In the genomic region with DNA sequence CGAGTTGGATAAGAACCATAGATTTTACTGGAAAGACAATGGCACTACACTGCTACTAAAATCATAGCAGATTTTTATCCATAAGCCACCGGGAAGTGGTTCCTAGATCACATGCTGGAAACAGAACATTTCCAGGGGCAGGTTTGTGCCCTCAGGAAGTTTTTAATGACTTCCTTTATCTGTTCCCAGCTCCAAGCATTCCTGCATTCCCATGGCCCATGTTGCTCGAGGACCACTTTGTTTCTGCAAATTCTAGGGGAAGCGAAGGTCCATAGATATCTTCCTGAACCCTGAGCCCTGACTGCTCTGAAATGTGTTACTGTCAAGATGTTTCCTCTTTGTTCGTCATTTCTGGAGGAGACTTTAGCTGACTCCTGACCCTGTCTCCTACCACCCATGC, we compare ENCODE assay signal across 27 mouse cellular contexts.
A peak's percentile ranks its signal among the peaks of the same experiment; 100 is the strongest.
DNase-seq lines count a peak whose midpoint lies in the region; ATAC-seq and TF ChIP-seq lines count a peak whose summit lies in the region.
"Had no signal": no experiment of that assay in that cellular context is flagged by ENCODE, and none has a peak within 500 bp of the region (broad histone marks: within the 10 kb centered on the region; RNA-seq: fewer than 3 reads in every experiment).

No protein-coding gene starts in this region.

- WGBS in heart, embryonic 10.5 days = 48% methylated on average over 5 of the region's 5 CpGs
- WGBS in heart, embryonic 11.5 days (ENCODE audit: insufficient replicate concordance) = 51% methylated on average over 5 of the region's 5 CpGs
- WGBS in liver, embryonic 12.5 days (ENCODE audit: insufficient replicate concordance) = 46% methylated on average over 5 of the region's 5 CpGs
- WGBS in liver, embryonic 14.5 days (ENCODE audit: insufficient replicate concordance) = 53% methylated on average over 5 of the region's 5 CpGs
- 62% methylated on average over 5 of the region's 5 CpGs for WGBS in liver, postnatal 0 days (ENCODE audit: insufficient replicate concordance)

- H3K27me3 ChIP-seq in heart, embryonic 10.5 days (ENCODE audit: insufficient read depth, poor library complexity, severe bottlenecking) = no peaks in the 10 kb centered on the region
- H3K27me3 ChIP-seq in heart, embryonic 11.5 days (ENCODE audit: control insufficient read depth, insufficient read depth, low read length) = no peaks in the 10 kb centered on the region
- peaks cover 17% of the 10 kb centered on the region for H3K27me3 ChIP-seq in liver, embryonic 12.5 days (replicated peaks)
- H3K27me3 ChIP-seq in liver, embryonic 14.5 days (ENCODE audit: control insufficient read depth, insufficient read depth, low read length) = no peaks in the 10 kb centered on the region
- no peaks in the 10 kb centered on the region for H3K27me3 ChIP-seq in liver, postnatal 0 days (ENCODE audit: insufficient read depth, low read length)
- H3K27me3 ChIP-seq: CH12.LX; embryonic facial prominence, embryonic 12.5 days; embryonic facial prominence, embryonic 15.5 days; heart, embryonic 13.5 days; hindbrain, embryonic 13.5 days; Patski had no signal

- no peak overlapping the region for H3K4me2 ChIP-seq in heart, embryonic 11.5 days
- H3K4me2 ChIP-seq in liver, embryonic 12.5 days = peak overlapping the region; percentile 43
- peak overlapping the region; percentile 59 for H3K4me2 ChIP-seq in liver, embryonic 14.5 days (ENCODE audit: low read depth)
- no peak overlapping the region for H3K4me2 ChIP-seq in liver, postnatal 0 days (ENCODE audit: low read depth, low read length)
- H3K4me2 ChIP-seq: embryonic facial prominence, embryonic 12.5 days; embryonic facial prominence, embryonic 15.5 days; heart, embryonic 13.5 days; hindbrain, embryonic 13.5 days had no signal

- H3K4me3 ChIP-seq in heart, embryonic 10.5 days = no peak overlapping the region
- no peak overlapping the region for H3K4me3 ChIP-seq in heart, embryonic 11.5 days (ENCODE audit: low read depth, low read length)
- H3K4me3 ChIP-seq in liver, embryonic 12.5 days = no peak overlapping the region
- no peak overlapping the region for H3K4me3 ChIP-seq in liver, embryonic 14.5 days (ENCODE audit: insufficient read depth in 1 of 2, low read depth in 2 of 2, low read length in 2 of 2)
- no peak overlapping the region for H3K4me3 ChIP-seq in liver, postnatal 0 days (ENCODE audit: low read depth, low read length)
- H3K4me3 ChIP-seq: embryonic facial prominence, embryonic 12.5 days; embryonic facial prominence, embryonic 15.5 days; heart, adult 2 months; heart, embryonic 13.5 days; hindbrain, embryonic 10.5 days; hindbrain, embryonic 13.5 days had no signal

- H3K4me1 ChIP-seq in heart, embryonic 10.5 days = peaks cover 27% of the 10 kb centered on the region
- peaks cover 3% of the 10 kb centered on the region; the same call in 1 of the 2 replicates for H3K4me1 ChIP-seq in heart, embryonic 11.5 days (ENCODE audit: control insufficient read depth, insufficient read depth, low read length)
- peaks cover 60% of the 10 kb centered on the region for H3K4me1 ChIP-seq in liver, embryonic 12.5 days
- H3K4me1 ChIP-seq in liver, embryonic 14.5 days (replicated peaks; ENCODE audit: control insufficient read depth in 2 of 2, insufficient read depth in 2 of 2, low read length in 1 of 2) = peaks cover 56 to 57% of the 10 kb centered on the region in 2 experiments
- peaks cover 31% of the 10 kb centered on the region for H3K4me1 ChIP-seq in liver, postnatal 0 days (ENCODE audit: insufficient read depth)
- H3K4me1 ChIP-seq: embryonic facial prominence, embryonic 12.5 days; embryonic facial prominence, embryonic 15.5 days; hindbrain, embryonic 13.5 days had no signal

- peak; percentile 69 for DNase-seq in heart, embryonic 10.5 days (ENCODE audit: low spot score)
- no peak for DNase-seq in liver, embryonic 14.5 days (ENCODE audit: low read depth in 3 of 3, low spot score in 3 of 3)
- DNase-seq in liver, postnatal 0 days = no peak
- DNase-seq in layer of hippocampus, adult 11-12 months (ENCODE audit: low spot score) = no peak
- no peak for DNase-seq in cerebellum, postnatal 36 days
- DNase-seq: adrenal gland, postnatal 10 days; adrenal gland, postnatal 36 days; B cell, adult 2 months; cerebellum, adult 18-20 months; cerebellum, adult 9-10 months; cerebellum, postnatal 14 days; forebrain, postnatal 0 days; gastrocnemius, postnatal 25 days; heart, adult 2 months had no signal

- no peaks in the 10 kb centered on the region for H3K9me3 ChIP-seq in heart, embryonic 10.5 days
- no peaks in the 10 kb centered on the region for H3K9me3 ChIP-seq in heart, embryonic 11.5 days (replicated peaks; ENCODE audit: control insufficient read depth, low read length)
- H3K9me3 ChIP-seq in liver, embryonic 12.5 days (replicated peaks) = no peaks in the 10 kb centered on the region
- H3K9me3 ChIP-seq in liver, embryonic 14.5 days (ENCODE audit: control insufficient read depth, low read length) = no peaks in the 10 kb centered on the region
- no peaks in the 10 kb centered on the region for H3K9me3 ChIP-seq in liver, postnatal 0 days (ENCODE audit: low read length)
- H3K9me3 ChIP-seq: embryonic facial prominence, embryonic 12.5 days; embryonic facial prominence, embryonic 15.5 days; G1E; hindbrain, embryonic 10.5 days; hindbrain, embryonic 13.5 days had no signal

- H3K36me3 ChIP-seq in heart, embryonic 10.5 days = no peaks in the 10 kb centered on the region
- H3K36me3 ChIP-seq in heart, embryonic 11.5 days (ENCODE audit: control insufficient read depth, insufficient read depth, low read length) = no peaks in the 10 kb centered on the region
- no peaks in the 10 kb centered on the region for H3K36me3 ChIP-seq in liver, embryonic 12.5 days
- H3K36me3 ChIP-seq in liver, embryonic 14.5 days (replicated peaks; ENCODE audit: control insufficient read depth, insufficient read depth, low read depth) = no peaks in the 10 kb centered on the region
- no peaks in the 10 kb centered on the region for H3K36me3 ChIP-seq in liver, postnatal 0 days (replicated peaks; ENCODE audit: insufficient read depth, low read length)
- H3K36me3 ChIP-seq: embryonic facial prominence, embryonic 12.5 days; embryonic facial prominence, embryonic 15.5 days; G1E; heart, embryonic 13.5 days; hindbrain, embryonic 10.5 days; hindbrain, embryonic 13.5 days had no signal

- no peak for TF ChIP-seq EP300 in liver, embryonic 14.5 days (IDR thresholded peaks at IDR 0.05; ENCODE audit: low read depth)
- TF ChIP-seq EP300 in liver, postnatal 0 days (IDR thresholded peaks at IDR 0.05; ENCODE audit: low read depth) = no peak

- H3K9ac ChIP-seq in heart, embryonic 11.5 days (ENCODE audit: low read depth, low read length) = no peak overlapping the region
- H3K9ac ChIP-seq in liver, embryonic 12.5 days = 0 out of 2 replicates have a peak overlapping the region, but pooled peaks have one; percentile 45
- H3K9ac ChIP-seq in liver, embryonic 14.5 days (replicated peaks) = peak overlapping the region; percentile 58
- H3K9ac ChIP-seq in liver, postnatal 0 days (replicated peaks) = peak overlapping the region; percentile 26; the same call in 1 of the 2 replicates
- H3K9ac ChIP-seq: embryonic facial prominence, embryonic 12.5 days; embryonic facial prominence, embryonic 15.5 days; forebrain, postnatal 0 days; heart, embryonic 13.5 days; hindbrain, embryonic 13.5 days had no signal

- no peak for ATAC-seq in heart, embryonic 11.5 days (replicated peaks; ENCODE audit: insufficient number of reproducible peaks, low FRiP score, low TSS enrichment)
- no peak for ATAC-seq in liver, embryonic 12.5 days
- ATAC-seq in liver, embryonic 14.5 days (ENCODE audit: insufficient read depth) = no peak
- no peak for ATAC-seq in liver, postnatal 0 days
- ATAC-seq: forebrain, embryonic 14.5 days; forebrain, postnatal 0 days; hindbrain, postnatal 0 days; inflammation-experienced regulatory T-cells, adult 6 months; Patski had no signal

- H3K27ac ChIP-seq in heart, embryonic 10.5 days = 0 out of 2 replicates have a peak overlapping the region, but pooled peaks have one; percentile 47
- H3K27ac ChIP-seq in heart, embryonic 11.5 days (ENCODE audit: low read depth, low read length) = no peak overlapping the region
- H3K27ac ChIP-seq in liver, embryonic 12.5 days = peak overlapping the region; percentile 85
- H3K27ac ChIP-seq in liver, embryonic 14.5 days = peak overlapping the region; percentile 90
- peak overlapping the region; percentile 73 for H3K27ac ChIP-seq in liver, postnatal 0 days (ENCODE audit: low read depth)
- H3K27ac ChIP-seq: embryonic facial prominence, embryonic 12.5 days; embryonic facial prominence, embryonic 15.5 days; heart, adult 2 months; heart, embryonic 13.5 days; hindbrain, embryonic 10.5 days; hindbrain, embryonic 13.5 days; hindbrain, postnatal 0 days had no signal

- TF ChIP-seq CTCF in liver, embryonic 14.5 days (IDR thresholded peaks at IDR 0.05; ENCODE audit: low read depth) = no peak
- TF ChIP-seq CTCF in liver, postnatal 0 days (IDR thresholded peaks at IDR 0.05; ENCODE audit: low read depth) = no peak

Comparison
In these comparisons a context has a peak if more than half of its experiments do, and no peak if none do; other contexts are left out.
1. H3K4me2 ChIP-seq: peak in liver, embryonic 12.5 days (single experiment) and liver, embryonic 14.5 days (single experiment); none in heart, embryonic 11.5 days (single experiment) and liver, postnatal 0 days (single experiment).